Mouse (Mus musculus): ENCODE measurements around the gene Eif4b.
"Not testable (repeated sequence)": the region's sequence is repeated elsewhere in the genome, so short reads cannot be mapped to it uniquely, and the experiment has no call there.

Eif4b gene

GRCm38 (mm10) chr15:102074876-102075585 is 1.5 kb downstream of the Eif4b start:
- DNase-seq (ENCODE audit: low read depth, low spot score), result no peak

GRCm38 (mm10) chr15:102077111-102077677 is 3.6 kb downstream of the Eif4b start:
- DNase-seq (ENCODE audit: low read depth, low spot score), result no peak

- DNase-seq (ENCODE audit: low read depth, low spot score), result peak; percentile 59
Measured at GRCm38 (mm10) chr15:102079221-102079620, 5.6 kb downstream of the Eif4b start.

GRCm38 (mm10) chr15:102079924-102080323 is 6.4 kb downstream of the Eif4b start:
- not testable (repeated sequence) for DNase-seq (ENCODE audit: low read depth, low spot score)

GRCm38 (mm10) chr15:102080429-102080828 is 6.9 kb downstream of the Eif4b start:
- no peak for DNase-seq (ENCODE audit: low read depth, low spot score)

- DNase-seq (ENCODE audit: low read depth, low spot score), result no peak
Measured at GRCm38 (mm10) chr15:102082148-102082547, 8.6 kb downstream of the Eif4b start.

- DNase-seq (ENCODE audit: low read depth, low spot score), result peak; percentile 58
Measured at GRCm38 (mm10) chr15:102083028-102083427, 9.5 kb downstream of the Eif4b start.

- DNase-seq (ENCODE audit: low read depth, low spot score), result no peak
Measured at GRCm38 (mm10) chr15:102089914-102090585, 16.5 kb downstream of the Eif4b start.

- no peak for DNase-seq (ENCODE audit: low read depth, low spot score)
Measured at GRCm38 (mm10) chr15:102091063-102091679, 17.6 kb downstream of the Eif4b start.

- DNase-seq (ENCODE audit: low read depth, low spot score), result no peak
Measured at GRCm38 (mm10) chr15:102091688-102092087, 18.1 kb downstream of the Eif4b start.

GRCm38 (mm10) chr15:102092222-102092621 is 18.6 kb downstream of the Eif4b start:
- DNase-seq (ENCODE audit: low read depth, low spot score), result no peak

- DNase-seq (ENCODE audit: low read depth, low spot score), result no peak
Measured at GRCm38 (mm10) chr15:102094157-102094556, 20.6 kb downstream of the Eif4b start.

GRCm38 (mm10) chr15:102094988-102095387 is 21.4 kb downstream of the Eif4b start:
- DNase-seq (ENCODE audit: low read depth, low spot score), result no peak

GRCm38 (mm10) chr15:102097147-102097915 is 23.8 kb downstream of the Eif4b start:
- no peak for DNase-seq (ENCODE audit: low read depth, low spot score)

GRCm38 (mm10) chr15:102097991-102098555 is 24.5 kb downstream of the Eif4b start:
- peak; percentile 47 for DNase-seq (ENCODE audit: low read depth, low spot score)

GRCm38 (mm10) chr15:102099260-102099659 is 25.7 kb downstream of the Eif4b start:
- DNase-seq (ENCODE audit: low read depth, low spot score), result no peak

- DNase-seq (ENCODE audit: low read depth, low spot score), result peak; percentile 40
Measured at GRCm38 (mm10) chr15:102099771-102100160, 26.2 kb downstream of the Eif4b start.

- peak; percentile 71 for DNase-seq (ENCODE audit: low read depth, low spot score)
Measured at GRCm38 (mm10) chr15:102100161-102100981, 26.8 kb downstream of the Eif4b start, which contains the start of gene Tns2. Tns2 (plus strand) TSS chr15:102100413.

- DNase-seq (ENCODE audit: low read depth, low spot score), result no peak
Measured at GRCm38 (mm10) chr15:102100996-102101671, 27.6 kb downstream of the Eif4b start.

All from R1 (cell line).